Mouse (Mus musculus): ENCODE data around the gene Celsr3.

Gene Celsr3

GRCm38 (mm10) chr9:108807674-108808073 is 18.4 kb upstream of the Celsr3 start:
- DNase-seq = no peak

GRCm38 (mm10) chr9:108808163-108808665 is 17.9 kb upstream of the Celsr3 start, which contains the start of gene Nckipsd:
Nckipsd (plus strand) TSS chr9:108808368.
- DNase-seq = peak; percentile 99

GRCm38 (mm10) chr9:108809188-108809587 is 16.9 kb upstream of the Celsr3 start:
- DNase-seq = no peak

- no peak for DNase-seq
Measured at GRCm38 (mm10) chr9:108809723-108810122, 16.4 kb upstream of the Celsr3 start.

GRCm38 (mm10) chr9:108810516-108810915 is 15.6 kb upstream of the Celsr3 start:
- DNase-seq = no peak

- DNase-seq = no peak
Measured at GRCm38 (mm10) chr9:108815557-108815956, 10.6 kb upstream of the Celsr3 start.

GRCm38 (mm10) chr9:108819495-108819894 is 6.6 kb upstream of the Celsr3 start:
- DNase-seq = peak; percentile 78

GRCm38 (mm10) chr9:108820077-108820476 is 6.0 kb upstream of the Celsr3 start:
- no peak for DNase-seq

- DNase-seq = no peak
Measured at GRCm38 (mm10) chr9:108824144-108824685, 1.9 kb upstream of the Celsr3 start.

GRCm38 (mm10) chr9:108824755-108825413 is 1.2 kb upstream of the Celsr3 start:
- DNase-seq = no peak

- DNase-seq = peak; percentile 86
Measured at GRCm38 (mm10) chr9:108826700-108827340, 700 bp downstream of the Celsr3 start.

GRCm38 (mm10) chr9:108827454-108827853 is 1.3 kb downstream of the Celsr3 start:
- DNase-seq = peak; percentile 40

- peak; percentile 32 for DNase-seq
Measured at GRCm38 (mm10) chr9:108827906-108828305, 1.8 kb downstream of the Celsr3 start.

- no peak for DNase-seq
Measured at GRCm38 (mm10) chr9:108831637-108832036, 5.5 kb downstream of the Celsr3 start.

- peak; percentile 79 for DNase-seq
Measured at GRCm38 (mm10) chr9:108832390-108833108, 6.4 kb downstream of the Celsr3 start.

- no peak for DNase-seq
Measured at GRCm38 (mm10) chr9:108842989-108843388, 16.9 kb downstream of the Celsr3 start.

- DNase-seq = no peak
Measured at GRCm38 (mm10) chr9:108845390-108845789, 19.3 kb downstream of the Celsr3 start.

GRCm38 (mm10) chr9:108847374-108847773 is 21.3 kb downstream of the Celsr3 start:
- no peak for DNase-seq

GRCm38 (mm10) chr9:108848419-108848818 is 22.3 kb downstream of the Celsr3 start:
- no peak for DNase-seq

- no peak for DNase-seq
Measured at GRCm38 (mm10) chr9:108852976-108853375, 26.9 kb downstream of the Celsr3 start, which contains the start of gene Slc26a6. Slc26a6 (plus strand) TSS chr9:108853283.

- DNase-seq = peak; percentile 85
Measured at GRCm38 (mm10) chr9:108853635-108854240, 27.6 kb downstream of the Celsr3 start.

GRCm38 (mm10) chr9:108854241-108854696 is 28.1 kb downstream of the Celsr3 start:
- peak; percentile 89 for DNase-seq

GRCm38 (mm10) chr9:108855335-108855734 is 29.2 kb downstream of the Celsr3 start:
- no peak for DNase-seq
